Mouse (Mus musculus): ENCODE data around the gene A630001G21Rik.

Gene A630001G21Rik

DNA sequence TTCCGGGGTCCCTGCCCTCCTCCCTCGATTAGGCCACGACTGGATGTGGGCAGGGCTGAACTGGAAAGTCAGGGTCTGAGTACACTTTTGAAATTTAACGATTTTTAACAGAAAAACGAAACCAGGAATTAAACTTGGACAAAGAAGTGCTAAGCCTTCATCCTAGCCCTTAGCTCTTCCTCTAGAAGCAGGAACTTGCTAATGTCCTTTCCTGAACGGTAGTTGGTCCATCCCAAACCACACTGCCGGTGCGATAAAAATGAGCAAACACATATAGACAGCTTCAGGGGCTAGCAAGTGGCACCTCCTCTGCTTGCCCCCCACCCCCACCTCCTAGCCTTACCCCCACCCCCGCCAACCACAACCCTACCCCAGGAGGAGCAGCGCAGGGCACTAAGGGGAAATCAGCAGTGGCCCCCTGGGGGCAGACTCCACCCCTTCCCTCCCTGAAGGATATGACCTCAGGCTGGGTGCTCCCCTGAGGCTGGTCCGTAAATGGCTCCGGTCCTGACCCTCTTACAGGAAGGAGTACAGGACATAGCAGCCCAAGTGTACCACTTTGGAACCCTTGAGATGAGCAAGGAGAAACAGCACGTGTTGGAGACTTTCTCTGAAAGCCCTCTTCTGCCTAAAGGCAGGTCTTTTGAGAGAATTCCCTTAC lies 42.9 kb downstream of the A630001G21Rik start:
- peak; percentile 86 to 88 for DNase-seq (ENCODE audit: low spot score in 2 of 2)

- DNase-seq (ENCODE audit: low spot score in 2 of 2): no peak
Measured at GRCm38 (mm10) chr1:85734511-85734910, 43.9 kb downstream of the A630001G21Rik start.

- peak; percentile 46 to 47 for DNase-seq (ENCODE audit: low spot score in 2 of 2)
Measured at GRCm38 (mm10) chr1:85732581-85732980, 45.9 kb downstream of the A630001G21Rik start.

GRCm38 (mm10) chr1:85730471-85730870 lies 48.0 kb downstream of the A630001G21Rik start:
- DNase-seq (ENCODE audit: low spot score in 2 of 2): no peak

- peak; percentile 34 to 46 for DNase-seq (ENCODE audit: low spot score in 2 of 2)
Measured at GRCm38 (mm10) chr1:85720220-85720893, 58.1 kb downstream of the A630001G21Rik start.

GRCm38 (mm10) chr1:85719049-85719448 lies 59.4 kb downstream of the A630001G21Rik start:
- no peak for DNase-seq (ENCODE audit: low spot score in 2 of 2)

GRCm38 (mm10) chr1:85716447-85717027 lies 61.9 kb downstream of the A630001G21Rik start:
- no peak for DNase-seq (ENCODE audit: low spot score in 2 of 2)

- no peak for DNase-seq (ENCODE audit: low spot score in 2 of 2)
Measured at GRCm38 (mm10) chr1:85714501-85714900, 63.9 kb downstream of the A630001G21Rik start.

GRCm38 (mm10) chr1:85706754-85707153 lies 71.7 kb downstream of the A630001G21Rik start:
- no peak for DNase-seq (ENCODE audit: low spot score in 2 of 2)

DNA sequence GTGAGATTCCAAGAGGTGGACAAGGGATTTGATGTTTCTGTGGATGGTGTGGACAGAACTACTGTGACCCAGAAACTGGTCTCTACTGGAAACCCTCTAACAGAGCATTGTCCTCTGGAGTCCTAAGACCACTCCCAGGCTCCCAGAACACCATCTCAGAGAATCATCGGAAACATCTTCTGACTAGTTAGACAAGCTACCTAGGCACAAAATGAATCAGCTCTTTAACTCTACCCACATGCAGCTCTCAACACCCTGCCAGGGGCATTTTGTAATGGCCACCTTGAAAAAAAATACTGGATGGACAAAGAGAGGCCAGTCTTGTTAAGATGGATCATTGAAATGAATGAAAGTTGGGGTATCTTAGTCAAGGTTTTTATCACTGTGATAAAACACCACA lies 72.9 kb downstream of the A630001G21Rik start:
- no peak for DNase-seq (ENCODE audit: low spot score in 2 of 2)

DNA sequence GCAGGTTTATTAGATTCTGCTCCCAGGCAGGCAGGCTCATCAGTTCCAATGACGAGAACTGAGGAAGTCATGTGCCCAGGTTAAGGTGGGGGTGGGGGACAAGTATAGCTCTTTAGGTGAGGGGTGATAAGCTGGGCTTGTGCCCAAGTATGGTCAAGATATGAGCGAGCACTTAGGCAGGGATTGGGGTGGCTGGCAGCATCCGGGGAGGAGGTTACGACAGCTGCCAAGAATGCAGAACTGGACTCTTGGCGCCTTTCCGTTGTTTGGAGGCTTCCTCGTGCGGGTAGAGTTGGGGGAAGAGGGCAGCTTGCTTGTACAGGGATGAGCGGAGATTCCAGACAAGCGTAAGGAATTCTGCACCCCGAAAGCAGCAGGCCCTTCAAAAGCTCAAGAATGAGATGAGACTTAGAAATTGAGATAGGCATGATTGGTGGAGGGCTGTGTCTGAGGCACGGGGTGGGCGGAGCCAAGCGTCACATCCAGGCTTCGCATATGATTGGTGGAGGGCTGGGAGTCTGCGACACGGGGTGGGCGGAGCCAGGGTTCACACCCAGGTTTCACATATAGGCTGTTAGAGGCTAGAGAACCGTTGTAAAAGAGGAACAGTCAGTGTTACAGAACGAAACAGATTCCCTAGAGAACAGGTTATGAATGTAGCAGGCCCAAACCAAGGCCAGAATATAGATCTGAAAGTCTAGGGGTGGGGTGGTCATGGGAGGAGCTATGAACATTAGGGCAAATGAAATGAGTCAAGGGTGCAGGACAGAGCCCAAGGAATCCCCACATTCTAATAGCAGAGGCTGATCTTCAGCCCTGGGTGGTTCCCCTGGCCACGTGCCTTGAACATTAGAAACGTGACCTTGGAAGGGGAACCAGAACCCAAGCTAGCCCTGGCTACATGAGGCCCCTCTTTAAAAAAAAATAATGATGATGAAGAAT lies 74.9 kb downstream of the A630001G21Rik start:
- peak; percentile 95 to 96 for DNase-seq (ENCODE audit: low spot score in 2 of 2)

DNA sequence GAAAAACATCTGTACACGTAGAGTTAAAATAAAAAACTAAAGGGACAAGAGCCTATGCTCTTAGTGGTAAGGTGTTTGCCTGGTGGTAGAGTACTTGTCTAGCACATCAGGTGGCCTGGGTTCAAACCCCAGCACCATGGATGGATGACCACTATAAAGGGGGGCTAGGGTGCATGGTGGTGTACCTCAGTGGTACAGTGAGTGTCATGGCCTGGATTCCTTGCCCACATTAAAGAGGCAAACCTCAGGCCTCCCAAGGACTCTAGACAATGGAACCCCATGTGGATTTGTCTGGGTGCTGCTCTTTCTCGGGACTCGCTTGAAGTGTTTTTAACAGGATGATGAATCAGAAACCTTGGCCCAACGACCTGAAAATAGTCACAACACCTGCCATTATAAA lies 75.9 kb downstream of the A630001G21Rik start:
- no peak for DNase-seq (ENCODE audit: low spot score in 2 of 2)

DNA sequence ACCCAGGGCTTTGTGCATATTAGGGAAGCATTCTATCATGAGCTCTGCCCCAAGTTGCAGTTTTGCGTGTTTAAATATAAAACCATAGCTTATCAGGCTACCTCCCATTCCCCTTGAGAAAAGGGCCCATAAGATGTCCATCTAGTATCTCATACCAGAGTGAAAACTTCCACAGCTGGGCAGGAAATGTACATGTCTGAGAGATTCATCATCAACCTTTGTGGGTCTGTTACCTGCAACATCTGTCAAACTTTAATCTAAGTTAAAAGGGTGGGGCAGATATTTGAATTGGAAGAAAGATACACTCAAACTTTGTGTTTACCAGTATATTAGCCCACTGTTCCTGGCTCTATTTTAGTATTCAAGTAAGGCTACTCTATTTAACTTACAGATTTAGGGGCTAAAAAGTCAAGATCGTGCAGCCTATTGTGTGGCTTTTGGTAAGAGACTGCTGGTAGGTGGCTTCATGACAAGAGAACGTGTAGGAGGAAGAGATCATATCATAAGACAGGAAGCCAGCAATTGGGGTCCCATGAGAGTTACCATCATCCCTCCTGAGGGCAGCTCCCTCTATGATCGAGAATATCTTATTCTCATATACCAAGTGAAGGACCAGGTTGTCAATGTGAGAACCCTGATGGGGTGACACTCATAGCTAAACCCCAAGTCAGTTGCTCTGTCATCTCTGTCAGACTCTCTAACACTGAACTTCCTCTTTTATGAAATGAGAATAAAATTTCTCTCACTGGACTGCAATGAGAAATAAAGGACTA lies 80.5 kb downstream of the A630001G21Rik start:
- DNase-seq (ENCODE audit: low spot score in 2 of 2): peak in 1 of 2 experiments; percentile 11

DNA sequence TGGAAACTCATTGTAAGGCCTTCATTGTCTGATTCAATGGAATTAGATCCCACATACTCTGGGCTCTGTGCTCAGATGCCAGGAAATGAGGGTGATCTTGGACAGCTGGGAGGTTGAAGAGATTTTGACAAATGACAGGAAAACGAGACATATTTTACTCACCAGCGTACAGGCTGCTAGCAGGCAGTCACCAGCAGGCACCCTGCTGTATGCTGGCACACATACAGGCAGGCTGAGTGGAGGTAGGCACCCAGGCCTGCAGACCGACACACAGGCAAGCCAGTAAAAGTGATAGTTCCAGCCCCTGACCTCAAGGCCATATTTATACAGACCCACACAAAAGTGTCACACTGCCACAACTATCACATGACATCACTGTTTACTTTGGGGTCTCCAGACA lies 82.8 kb downstream of the A630001G21Rik start:
- DNase-seq (ENCODE audit: low spot score in 2 of 2): no peak

DNA sequence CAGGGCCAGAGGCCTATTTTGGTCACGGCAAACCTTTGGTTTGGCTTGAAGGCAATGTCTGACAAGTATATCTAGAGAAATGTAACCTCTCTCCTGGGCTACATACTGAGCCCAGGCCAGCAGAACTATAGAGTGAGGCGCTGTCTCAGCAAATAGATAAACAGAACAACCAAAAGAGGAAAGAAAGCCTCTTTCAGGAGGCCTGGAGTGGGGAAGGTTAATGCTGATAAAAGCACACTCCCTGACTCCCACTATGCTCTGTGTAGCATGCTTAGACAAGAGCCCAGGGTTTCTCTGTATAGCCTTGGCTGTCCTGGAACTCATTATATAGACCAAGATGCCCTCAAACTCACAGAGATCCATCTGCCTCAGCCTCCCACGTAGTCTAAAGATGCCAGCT lies 85.2 kb downstream of the A630001G21Rik start:
- DNase-seq (ENCODE audit: low spot score in 2 of 2): no peak

- no peak for DNase-seq (ENCODE audit: low spot score in 2 of 2)
Measured at GRCm38 (mm10) chr1:85692281-85692680, 86.2 kb downstream of the A630001G21Rik start.

DNA sequence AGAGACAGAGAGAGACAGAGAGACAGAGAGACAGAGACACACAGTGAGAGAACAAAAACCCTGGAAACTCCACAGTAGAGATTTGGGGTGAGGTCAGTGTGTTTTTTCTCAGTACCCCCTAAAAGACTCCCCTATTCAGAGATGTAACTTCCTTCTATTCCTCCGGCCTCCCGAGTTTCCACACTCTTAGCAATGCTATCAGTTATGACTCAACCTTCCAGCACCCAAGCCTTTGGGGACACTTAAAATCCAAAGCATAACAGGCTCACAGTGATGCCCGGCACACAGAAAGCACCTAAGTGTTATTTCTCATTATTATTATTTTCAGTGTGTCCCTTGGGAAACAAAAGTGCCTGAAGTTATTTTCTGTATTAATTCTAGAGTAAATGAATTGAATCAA lies 87.9 kb downstream of the A630001G21Rik start:
- DNase-seq (ENCODE audit: low spot score in 2 of 2): no peak

DNA sequence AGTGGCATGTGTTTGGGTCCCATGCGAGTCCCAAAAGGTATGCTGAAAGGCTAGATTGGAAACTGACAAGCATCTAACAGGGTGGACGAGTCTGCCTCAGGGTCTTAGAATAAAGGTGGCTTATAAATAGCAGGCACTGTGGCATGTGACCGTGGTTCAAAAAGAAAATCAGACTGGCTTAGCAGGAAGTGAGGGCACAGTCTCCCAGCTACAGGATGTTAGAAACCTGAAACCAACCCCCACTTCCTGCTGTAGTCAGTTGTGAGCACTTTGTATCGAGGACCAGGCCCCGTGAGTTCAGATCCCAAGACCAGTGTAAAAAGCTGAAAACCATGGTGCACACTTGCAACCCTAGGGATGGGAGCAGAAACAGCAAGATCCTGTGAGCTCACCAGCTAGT lies 91.1 kb downstream of the A630001G21Rik start:
- peak; percentile 73 to 75 for DNase-seq (ENCODE audit: low spot score in 2 of 2)

DNA sequence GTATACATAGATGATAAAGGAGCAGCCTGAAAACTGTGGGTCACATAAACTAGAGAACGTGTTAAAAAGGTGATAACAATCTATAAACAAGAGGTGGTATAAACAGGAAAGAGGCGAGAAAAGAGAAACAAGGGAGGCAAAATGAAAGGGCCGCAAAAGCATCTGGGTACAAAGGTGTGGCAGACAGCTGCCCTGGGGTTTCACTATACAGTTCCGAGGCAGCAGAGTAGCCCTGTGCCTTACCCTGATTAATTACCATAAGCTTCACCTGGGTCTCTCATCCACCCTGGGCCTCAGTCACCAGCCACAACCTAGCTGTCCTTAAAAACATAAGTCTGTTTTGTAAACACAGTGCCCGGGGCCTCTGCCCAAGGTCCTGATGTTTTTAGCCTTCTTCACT lies 91.8 kb downstream of the A630001G21Rik start:
- no peak for DNase-seq (ENCODE audit: low spot score in 2 of 2)

DNA sequence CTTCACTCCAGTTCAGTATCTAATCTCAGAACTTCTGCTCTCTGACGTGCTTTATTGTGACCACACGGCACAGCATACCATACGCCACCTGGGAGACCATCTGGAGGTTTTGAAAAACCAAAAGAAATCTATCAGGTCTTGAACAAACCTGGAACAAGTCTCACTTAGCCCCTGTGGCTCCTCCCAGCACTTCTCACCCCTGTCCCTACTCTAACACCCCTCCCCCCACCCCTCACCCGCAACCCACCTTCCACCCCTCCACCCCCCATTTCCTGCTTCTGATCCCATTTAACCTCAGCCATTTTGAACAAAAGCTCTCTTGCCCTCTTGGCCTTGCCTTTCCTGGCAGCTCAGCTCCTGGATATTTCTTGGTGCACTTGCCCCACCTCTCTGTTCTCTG lies 98.2 kb downstream of the A630001G21Rik start:
- DNase-seq (ENCODE audit: low spot score in 2 of 2): no peak

All from spleen, postnatal 36 days (tissue).